Mouse (Mus musculus): ENCODE data around the gene Cc2d1b. TPM values are rescaled to one million over a fixed set of nuclear protein-coding genes. Genes with fewer than 3 reads are reported as not detected.

Gene Cc2d1b
- polyA plus RNA-seq, 2 experiments = 7.2 to 10.1 TPM

- H3K36me3 ChIP-seq (replicated peaks; ENCODE audit: control insufficient read depth, insufficient read depth, low read depth) = peaks cover 8% of the 10 kb centered on the region; the same call in 1 of the 2 replicates
- no peaks in the 10 kb centered on the region for H3K9me3 ChIP-seq (ENCODE audit: control insufficient read depth, low read length)
- H3K27ac ChIP-seq = no peak overlapping the region
- H3K9ac ChIP-seq (replicated peaks) = no peak overlapping the region
- H3K4me1 ChIP-seq (replicated peaks; ENCODE audit: control insufficient read depth in 2 of 2, insufficient read depth in 2 of 2, low read length in 1 of 2) = peaks cover 8 to 15% of the 10 kb centered on the region in 2 experiments
- H3K4me3 ChIP-seq (ENCODE audit: insufficient read depth in 1 of 2, low read depth in 2 of 2, low read length in 2 of 2) = no peak overlapping the region
- H3K27me3 ChIP-seq (ENCODE audit: control insufficient read depth, insufficient read depth, low read length) = no peaks in the 10 kb centered on the region
- no peak for TF ChIP-seq CTCF (IDR thresholded peaks at IDR 0.05; ENCODE audit: low read depth)
- TF ChIP-seq EP300 (IDR thresholded peaks at IDR 0.05; ENCODE audit: low read depth) = no peak
- ATAC-seq (ENCODE audit: insufficient read depth) (no peak), DNase-seq (ENCODE audit: low read depth in 3 of 3, low spot score in 3 of 3) (no peak)
- WGBS (ENCODE audit: insufficient replicate concordance) = 65% methylated on average over 4 of the region's 4 CpGs
- H3K4me2 ChIP-seq (ENCODE audit: low read depth) = no peak overlapping the region
Measured at GRCm38 (mm10) chr4:108634696-108635095, 15.0 kb downstream of the Cc2d1b start.

- H3K27ac ChIP-seq = no peak overlapping the region
- H3K36me3 ChIP-seq (replicated peaks; ENCODE audit: control insufficient read depth, insufficient read depth, low read depth) = peaks cover 7% of the 10 kb centered on the region; the same call in 1 of the 2 replicates
- DNase-seq (ENCODE audit: low read depth in 3 of 3, low spot score in 3 of 3) = no peak
- no peak overlapping the region for H3K4me2 ChIP-seq (ENCODE audit: low read depth)
- H3K4me1 ChIP-seq (replicated peaks; ENCODE audit: control insufficient read depth in 2 of 2, insufficient read depth in 2 of 2, low read length in 1 of 2) = peaks cover 11 to 15% of the 10 kb centered on the region in 2 experiments
- no peak overlapping the region for H3K9ac ChIP-seq (replicated peaks)
- TF ChIP-seq EP300 (IDR thresholded peaks at IDR 0.05; ENCODE audit: low read depth) = no peak
- no peak for TF ChIP-seq CTCF (IDR thresholded peaks at IDR 0.05; ENCODE audit: low read depth)
- H3K4me3 ChIP-seq (ENCODE audit: insufficient read depth in 1 of 2, low read depth in 2 of 2, low read length in 2 of 2) = no peak overlapping the region
- H3K9me3 ChIP-seq (ENCODE audit: control insufficient read depth, low read length) = no peaks in the 10 kb centered on the region
- H3K27me3 ChIP-seq (ENCODE audit: control insufficient read depth, insufficient read depth, low read length) = no peaks in the 10 kb centered on the region
- ATAC-seq (ENCODE audit: insufficient read depth) = no peak
Measured at GRCm38 (mm10) chr4:108635101-108635500, 15.4 kb downstream of the Cc2d1b start.

GRCm38 (mm10) chr4:108637721-108638120 is 18.0 kb downstream of the Cc2d1b start:
- Histone ChIP-seq H3K27me3 (ENCODE audit: control insufficient read depth, insufficient read depth, low read length) (no peaks in the 10 kb centered on the region), H3K4me2 (ENCODE audit: low read depth) (no peak overlapping the region), H3K9ac (replicated peaks) (no peak overlapping the region), H3K36me3 (replicated peaks; ENCODE audit: control insufficient read depth, insufficient read depth, low read depth) (no peaks in the 10 kb centered on the region), H3K27ac (no peak overlapping the region), H3K4me1 (replicated peaks; ENCODE audit: control insufficient read depth in 2 of 2, insufficient read depth in 2 of 2, low read length in 1 of 2) (peaks cover 11 to 15% of the 10 kb centered on the region in 2 experiments), H3K9me3 (ENCODE audit: control insufficient read depth, low read length) (no peaks in the 10 kb centered on the region), H3K4me3 (ENCODE audit: insufficient read depth in 1 of 2, low read depth in 2 of 2, low read length in 2 of 2) (no peak overlapping the region)
- DNase-seq (ENCODE audit: low read depth in 3 of 3, low spot score in 3 of 3) (no peak), ATAC-seq (ENCODE audit: insufficient read depth) (no peak)
- WGBS (ENCODE audit: insufficient replicate concordance) = 77% methylated on average over 3 of the region's 3 CpGs
- TF ChIP-seq EP300 (IDR thresholded peaks at IDR 0.05; ENCODE audit: low read depth) = no peak
- no peak for TF ChIP-seq CTCF (IDR thresholded peaks at IDR 0.05; ENCODE audit: low read depth)

- 26% methylated on average over 5 of the region's 5 CpGs for WGBS (ENCODE audit: insufficient replicate concordance)
- H3K27me3 ChIP-seq (ENCODE audit: control insufficient read depth, insufficient read depth, low read length) = no peaks in the 10 kb centered on the region
- H3K36me3 ChIP-seq (replicated peaks; ENCODE audit: control insufficient read depth, insufficient read depth, low read depth) = no peaks in the 10 kb centered on the region
- no peak overlapping the region for H3K9ac ChIP-seq (replicated peaks)
- DNase-seq (ENCODE audit: low read depth in 3 of 3, low spot score in 3 of 3) = peak in 2 of 3 experiments; percentile 22 to 24
- no peak overlapping the region for H3K27ac ChIP-seq
- peaks cover 11 to 15% of the 10 kb centered on the region in 2 experiments for H3K4me1 ChIP-seq (replicated peaks; ENCODE audit: control insufficient read depth in 2 of 2, insufficient read depth in 2 of 2, low read length in 1 of 2)
- ATAC-seq (ENCODE audit: insufficient read depth) = peak; percentile 61; the same call in 1 of the 2 replicates
- no peaks in the 10 kb centered on the region for H3K9me3 ChIP-seq (ENCODE audit: control insufficient read depth, low read length)
- H3K4me3 ChIP-seq (ENCODE audit: insufficient read depth in 1 of 2, low read depth in 2 of 2, low read length in 2 of 2) = no peak overlapping the region
- TF ChIP-seq CTCF (IDR thresholded peaks at IDR 0.05; ENCODE audit: low read depth) = no peak
- peak; percentile 41; the same call in 1 of the 2 replicates for TF ChIP-seq EP300 (IDR thresholded peaks at IDR 0.05; ENCODE audit: low read depth)
- no peak overlapping the region for H3K4me2 ChIP-seq (ENCODE audit: low read depth)
Measured at GRCm38 (mm10) chr4:108638752-108639151, 19.0 kb downstream of the Cc2d1b start.

- Histone ChIP-seq H3K9ac (replicated peaks) (no peak overlapping the region), H3K4me3 (ENCODE audit: insufficient read depth in 1 of 2, low read depth in 2 of 2, low read length in 2 of 2) (no peak overlapping the region), H3K9me3 (ENCODE audit: control insufficient read depth, low read length) (no peaks in the 10 kb centered on the region), H3K4me1 (replicated peaks; ENCODE audit: control insufficient read depth in 2 of 2, insufficient read depth in 2 of 2, low read length in 1 of 2) (no peaks in the 10 kb centered on the region), H3K36me3 (replicated peaks; ENCODE audit: control insufficient read depth, insufficient read depth, low read depth) (no peaks in the 10 kb centered on the region), H3K4me2 (ENCODE audit: low read depth) (no peak overlapping the region), H3K27me3 (ENCODE audit: control insufficient read depth, insufficient read depth, low read length) (no peaks in the 10 kb centered on the region), H3K27ac (no peak overlapping the region)
- TF ChIP-seq EP300 (IDR thresholded peaks at IDR 0.05; ENCODE audit: low read depth) (no peak; the same call in 1 of the 2 replicates), CTCF (IDR thresholded peaks at IDR 0.05; ENCODE audit: low read depth) (peak; percentile 47)
- WGBS (ENCODE audit: insufficient replicate concordance) = 30% methylated on average over 2 of the region's 2 CpGs
- ATAC-seq (ENCODE audit: insufficient read depth) (no peak), DNase-seq (ENCODE audit: low read depth in 3 of 3, low spot score in 3 of 3) (peak; percentile 13 to 24 (median 17))
Measured at GRCm38 (mm10) chr4:108664407-108664806, 44.7 kb downstream of the Cc2d1b start.

Other genes starting within 250 kb of the Cc2d1b start
- gene Shisal2a, start 236.6 kb upstream of the Cc2d1b start, polyA plus RNA-seq (2012; rRNA removed) = 0.14 and 0.20 TPM in 2 replicates
- 0.29 TPM in 1 of 2 replicates, not detected in the other for gene Shisal2a, start 236.6 kb upstream of the Cc2d1b start, polyA plus RNA-seq (2014; fragmentation: Nextera tagmentation; extraction: Ambion mirVana)
- 5.8 and 6.6 TPM in 2 replicates for gene Gpx7, start 213.0 kb upstream of the Cc2d1b start, polyA plus RNA-seq (2012; rRNA removed)
- 7.6 and 8.2 TPM in 2 replicates for gene Gpx7, start 213.0 kb upstream of the Cc2d1b start, polyA plus RNA-seq (2014; fragmentation: Nextera tagmentation; extraction: Ambion mirVana)
- gene Tut4, start 160.5 kb upstream of the Cc2d1b start, polyA plus RNA-seq (2012; rRNA removed) = 22.3 and 29.7 TPM in 2 replicates
- gene Tut4, start 160.5 kb upstream of the Cc2d1b start, polyA plus RNA-seq (2014; fragmentation: Nextera tagmentation; extraction: Ambion mirVana) = 11.3 and 11.7 TPM in 2 replicates
- gene Prpf38a, start 40.6 kb upstream of the Cc2d1b start, polyA plus RNA-seq (2012; rRNA removed) = 11.0 and 22.7 TPM in 2 replicates
- gene Prpf38a, start 40.6 kb upstream of the Cc2d1b start, polyA plus RNA-seq (2014; fragmentation: Nextera tagmentation; extraction: Ambion mirVana) = 41.8 and 45.1 TPM in 2 replicates
- gene Orc1, start 40.5 kb upstream of the Cc2d1b start, polyA plus RNA-seq (2012; rRNA removed) = 8.2 and 11.2 TPM in 2 replicates
- gene Orc1, start 40.5 kb upstream of the Cc2d1b start, polyA plus RNA-seq (2014; fragmentation: Nextera tagmentation; extraction: Ambion mirVana) = 19.5 and 21.6 TPM in 2 replicates
- 0.01 TPM in 1 of 2 replicates, not detected in the other for gene 3110021N24Rik, start 99.7 kb downstream of the Cc2d1b start, polyA plus RNA-seq (2012; rRNA removed)
- not detected in 2 replicates for gene 3110021N24Rik, start 99.7 kb downstream of the Cc2d1b start, polyA plus RNA-seq (2014; fragmentation: Nextera tagmentation; extraction: Ambion mirVana)
- gene Zfyve9, start 160.9 kb downstream of the Cc2d1b start, polyA plus RNA-seq (2012; rRNA removed) = 0.43 and 0.56 TPM in 2 replicates
- 0.32 and 0.43 TPM in 2 replicates for gene Zfyve9, start 160.9 kb downstream of the Cc2d1b start, polyA plus RNA-seq (2014; fragmentation: Nextera tagmentation; extraction: Ambion mirVana)
- gene Btf3l4, start 213.7 kb downstream of the Cc2d1b start, polyA plus RNA-seq (2012; rRNA removed) = 11.1 and 22.1 TPM in 2 replicates
- 47.6 and 49.4 TPM in 2 replicates for gene Btf3l4, start 213.7 kb downstream of the Cc2d1b start, polyA plus RNA-seq (2014; fragmentation: Nextera tagmentation; extraction: Ambion mirVana)
- 7.8 and 12.4 TPM in 2 replicates for gene Txndc12, start 214.7 kb downstream of the Cc2d1b start, polyA plus RNA-seq (2012; rRNA removed)
- 25.1 and 26.3 TPM in 2 replicates for gene Txndc12, start 214.7 kb downstream of the Cc2d1b start, polyA plus RNA-seq (2014; fragmentation: Nextera tagmentation; extraction: Ambion mirVana)
- 25.4 and 29.9 TPM in 2 replicates for gene Kti12, start 227.8 kb downstream of the Cc2d1b start, polyA plus RNA-seq (2012; rRNA removed)
- 38.0 and 41.0 TPM in 2 replicates for gene Kti12, start 227.8 kb downstream of the Cc2d1b start, polyA plus RNA-seq (2014; fragmentation: Nextera tagmentation; extraction: Ambion mirVana)
- gene A730015C16Rik, start 228.7 kb downstream of the Cc2d1b start, polyA plus RNA-seq (2012; rRNA removed) = 0.10 TPM in 1 of 2 replicates, not detected in the other
- gene A730015C16Rik, start 228.7 kb downstream of the Cc2d1b start, polyA plus RNA-seq (2014; fragmentation: Nextera tagmentation; extraction: Ambion mirVana) = 0.23 TPM in 1 of 2 replicates, not detected in the other

Data from liver, embryonic 14.5 days (tissue).